Mouse (Mus musculus) E14TG2a.4 (cell line): Measurements from ENCODE around the gene Clybl.

Experiments used
- H3K27me3 ChIP-seq: 2 replicates; pipeline ENCODE4 v1.6.1; 2014; ENCODE audit warnings: low read length, control low read depth; ENCODE audit not compliant: insufficient read depth
- H3K36me3 ChIP-seq: 2 replicates; pipeline ENCODE4 v1.6.1; 2014; ENCODE audit warnings: low read length, control low read depth; ENCODE audit not compliant: insufficient read depth
- H3K4me1 ChIP-seq: replicated peaks from 2 replicates; pipeline ENCODE4 v1.6.1; 2014; ENCODE audit warnings: low read depth, low read length, control low read depth
- H3K4me3 ChIP-seq: replicated peaks from 2 replicates; pipeline ENCODE4 v1.5.1; 2014; ENCODE audit warnings: mild to moderate bottlenecking, low read length
- H3K9me3 ChIP-seq: 2 replicates; pipeline ENCODE4 v1.6.1; 2014; ENCODE audit warnings: low read length, control low read depth
- CTCF ChIP-seq: conservative IDR thresholded peaks from 2 replicates; pipeline ENCODE4 v1.5.1; 2014; ENCODE audit warnings: low read length
- NANOG ChIP-seq: IDR thresholded peaks from 2 replicates; pipeline ENCODE4 v1.6.1; 2014; ENCODE audit warnings: borderline replicate concordance, low read length, mixed read lengths
- POU5F1 ChIP-seq: IDR thresholded peaks from 2 replicates; pipeline ENCODE4 v1.6.1; 2014; ENCODE audit warnings: low read length, borderline replicate concordance

Gene Clybl

GRCm38 (mm10) chr14:122380896-122381845 lies 199.7 kb downstream of the Clybl start:
- H3K27me3 ChIP-seq, result no peaks in the 10 kb centered on the region
- no peak for TF ChIP-seq POU5F1
- TF ChIP-seq NANOG, result no peak
- no peak for TF ChIP-seq CTCF
- peaks cover 24% of the 10 kb centered on the region for H3K4me1 ChIP-seq
- no peaks in the 10 kb centered on the region for H3K36me3 ChIP-seq
- H3K9me3 ChIP-seq, result no peaks in the 10 kb centered on the region
- no peak overlapping the region for H3K4me3 ChIP-seq

GRCm38 (mm10) chr14:122382281-122382680 lies 200.8 kb downstream of the Clybl start:
- Histone ChIP-seq H3K4me1 (peaks cover 14% of the 10 kb centered on the region), H3K36me3 (no peaks in the 10 kb centered on the region), H3K4me3 (no peak overlapping the region), H3K27me3 (no peaks in the 10 kb centered on the region), H3K9me3 (no peaks in the 10 kb centered on the region)
- TF ChIP-seq CTCF (no peak), NANOG (no peak), POU5F1 (no peak)

- Histone ChIP-seq H3K4me1 (peaks cover 16% of the 10 kb centered on the region), H3K4me3 (no peak overlapping the region), H3K36me3 (no peaks in the 10 kb centered on the region), H3K27me3 (no peaks in the 10 kb centered on the region), H3K9me3 (no peaks in the 10 kb centered on the region)
- TF ChIP-seq NANOG, result no peak
- no peak for TF ChIP-seq POU5F1
- no peak for TF ChIP-seq CTCF
Observed at GRCm38 (mm10) chr14:122383931-122384330, 202.4 kb downstream of the Clybl start.

GRCm38 (mm10) chr14:122384447-122385237 lies 203.1 kb downstream of the Clybl start:
- Histone ChIP-seq H3K4me1 (peaks cover 15% of the 10 kb centered on the region), H3K36me3 (no peaks in the 10 kb centered on the region), H3K27me3 (no peaks in the 10 kb centered on the region), H3K9me3 (no peaks in the 10 kb centered on the region), H3K4me3 (no peak overlapping the region)
- TF ChIP-seq POU5F1 (no peak), NANOG (no peak), CTCF (no peak)

- Histone ChIP-seq H3K27me3 (no peaks in the 10 kb centered on the region), H3K4me1 (peaks cover 19% of the 10 kb centered on the region), H3K36me3 (no peaks in the 10 kb centered on the region), H3K4me3 (no peak overlapping the region), H3K9me3 (no peaks in the 10 kb centered on the region)
- no peak for TF ChIP-seq POU5F1
- no peak for TF ChIP-seq CTCF
- TF ChIP-seq NANOG, result no peak
Observed at GRCm38 (mm10) chr14:122385238-122385534, 203.7 kb downstream of the Clybl start.

- no peaks in the 10 kb centered on the region for H3K9me3 ChIP-seq
- no peaks in the 10 kb centered on the region for H3K36me3 ChIP-seq
- no peak overlapping the region for H3K4me3 ChIP-seq
- TF ChIP-seq POU5F1 (no peak), NANOG (no peak), CTCF (no peak)
- H3K4me1 ChIP-seq, result peaks cover 25% of the 10 kb centered on the region
- no peaks in the 10 kb centered on the region for H3K27me3 ChIP-seq
Observed at GRCm38 (mm10) chr14:122385758-122386157, 204.3 kb downstream of the Clybl start.

GRCm38 (mm10) chr14:122386281-122387130 lies 205.0 kb downstream of the Clybl start:
- no peaks in the 10 kb centered on the region for H3K36me3 ChIP-seq
- H3K4me3 ChIP-seq, result no peak overlapping the region
- H3K9me3 ChIP-seq, result no peaks in the 10 kb centered on the region
- TF ChIP-seq POU5F1, result no peak
- TF ChIP-seq NANOG, result no peak
- no peak for TF ChIP-seq CTCF
- peaks cover 32% of the 10 kb centered on the region for H3K4me1 ChIP-seq
- no peaks in the 10 kb centered on the region for H3K27me3 ChIP-seq

GRCm38 (mm10) chr14:122387781-122388180 lies 206.3 kb downstream of the Clybl start:
- no peak overlapping the region for H3K4me3 ChIP-seq
- H3K36me3 ChIP-seq, result no peaks in the 10 kb centered on the region
- H3K4me1 ChIP-seq, result peaks cover 45% of the 10 kb centered on the region
- no peaks in the 10 kb centered on the region for H3K9me3 ChIP-seq
- TF ChIP-seq NANOG, result no peak
- no peak for TF ChIP-seq POU5F1
- no peak for TF ChIP-seq CTCF
- no peaks in the 10 kb centered on the region for H3K27me3 ChIP-seq
